Mouse (Mus musculus) MEL (cell line): ENCODE measurements around the gene Kdm5a. TPM values are rescaled to one million over a fixed set of nuclear protein-coding genes. Genes with fewer than 3 reads are reported as not detected.
A peak's percentile ranks its signal among the peaks of the same experiment; 100 is the strongest.

ENCODE experiments used
- DNase-seq: peaks from one replicate; pipeline ENCODE4 v3.0.0; 2011; ENCODE audit warnings: low read depth, low spot score
- H3K27ac ChIP-seq: 2 replicates; pipeline ENCODE4 v1.5.1; 2012; ENCODE audit warnings: low read depth, mild to moderate bottlenecking, control low read depth, low read length, moderate library complexity; ENCODE audit not compliant: control insufficient read depth
- H3K27me3 ChIP-seq, 2 experiments: fragments of 150-350 bp in 1 of 2; sonication (generic) in 1 of 2; 2 replicates each; pipeline ENCODE4 v1.6.1; 2012; ENCODE audit warnings: low read length in 2 of 2, mild to moderate bottlenecking in 2 of 2, improper control_type of control experiment in 1 of 2, moderate library complexity in 1 of 2; ENCODE audit not compliant: insufficient read depth in 2 of 2, control insufficient read depth in 1 of 2
- H3K36me3 ChIP-seq, 2 experiments: 2 replicates each; pipeline ENCODE4 v1.6.1; 2012 to 2014; ENCODE audit warnings: low read length in 2 of 2, improper control_type of control experiment in 1 of 2, inconsistent platforms in 1 of 2, mild to moderate bottlenecking in 1 of 2; ENCODE audit not compliant: insufficient read depth in 2 of 2, control insufficient read depth in 1 of 2
- H3K4me1 ChIP-seq, 2 experiments: fragments of 150-350 bp in 1 of 2; sonication (generic) in 1 of 2; 2 replicates each; pipeline ENCODE4 v1.6.1; 2012; ENCODE audit warnings: low read length in 2 of 2, improper control_type of control experiment in 1 of 2, mild to moderate bottlenecking in 1 of 2; ENCODE audit not compliant: insufficient read depth in 2 of 2, control insufficient read depth in 1 of 2
- H3K4me3 ChIP-seq, 2 experiments: fragments of 150-350 bp in 1 of 2; sonication (generic) in 1 of 2; 2 replicates each; pipeline ENCODE4 v1.5.1; 2012; ENCODE audit warnings: low read depth in 2 of 2, low read length in 2 of 2, mild to moderate bottlenecking in 2 of 2, moderate library complexity in 2 of 2, control low read depth in 1 of 2, improper control_type of control experiment in 1 of 2; ENCODE audit not compliant: control insufficient read depth in 1 of 2, insufficient read depth in 1 of 2
- H3K79me2 ChIP-seq: 2 replicates; pipeline ENCODE4 v1.6.1; 2012; ENCODE audit warnings: mild to moderate bottlenecking, low read length, moderate library complexity; ENCODE audit not compliant: control insufficient read depth, poor library complexity, insufficient read depth
- H3K9ac ChIP-seq: 2 replicates; pipeline ENCODE4 v1.6.1; 2012; ENCODE audit warnings: low read depth, mild to moderate bottlenecking, control low read depth, low read length, moderate library complexity; ENCODE audit not compliant: control insufficient read depth, poor library complexity, severe bottlenecking
- H3K9me3 ChIP-seq: fragments of 150-350 bp; sonication (generic); replicated peaks from 2 replicates; pipeline ENCODE4 v1.6.1; 2012; ENCODE audit warnings: mild to moderate bottlenecking, low read length, improper control_type of control experiment, moderate library complexity; ENCODE audit not compliant: insufficient read depth
- BHLHE40 ChIP-seq: IDR thresholded peaks from 2 replicates; pipeline ENCODE4 v1.6.1; 2012; ENCODE audit warnings: low read depth, mild to moderate bottlenecking, inconsistent platforms, low read length, improper control_type of control experiment, borderline replicate concordance
- CTCF ChIP-seq, 3 experiments: IDR thresholded peaks in 2 of 3; conservative IDR thresholded peaks in 1 of 3; 2 replicates each; pipeline ENCODE4 v1.5.1; 2011 to 2012; ENCODE audit warnings: low read length in 3 of 3, low read depth in 2 of 3, mild to moderate bottlenecking in 2 of 3, improper control_type of control experiment in 1 of 3, inconsistent platforms in 1 of 3, mixed read lengths in 1 of 3, moderate library complexity in 1 of 3; ENCODE audit not compliant: control insufficient read depth in 1 of 3, insufficient read depth in 1 of 3, poor library complexity in 1 of 3, severe bottlenecking in 1 of 3
- ETS1 ChIP-seq: IDR thresholded peaks from 2 replicates; pipeline ENCODE4 v1.6.1; 2012; ENCODE audit warnings: low read depth, mild to moderate bottlenecking, inconsistent platforms, low read length, improper control_type of control experiment, moderate library complexity
- GABPA ChIP-seq: IDR thresholded peaks from 2 replicates; pipeline ENCODE4 v1.6.1; 2012; ENCODE audit warnings: low read depth, mild to moderate bottlenecking, inconsistent platforms, low read length, improper control_type of control experiment, moderate library complexity
- HCFC1 ChIP-seq: IDR thresholded peaks from 2 replicates; pipeline ENCODE4 v1.6.1; 2012; ENCODE audit warnings: low read depth, mild to moderate bottlenecking, inconsistent platforms, low read length, improper control_type of control experiment, moderate library complexity
- JUND ChIP-seq: IDR thresholded peaks from 2 replicates; pipeline ENCODE4 v1.6.1; 2011; ENCODE audit warnings: low read depth, mild to moderate bottlenecking, improper control_type of control experiment, low read length
- KAT2A ChIP-seq: conservative IDR thresholded peaks from 2 replicates; pipeline ENCODE4 v1.6.1; 2012; ENCODE audit warnings: low read depth, low read length, improper control_type of control experiment, inconsistent platforms
- MAFK ChIP-seq: IDR thresholded peaks from 2 replicates; pipeline ENCODE4 v1.6.1; 2011; ENCODE audit warnings: low read depth, mild to moderate bottlenecking, low read length, improper control_type of control experiment, borderline replicate concordance
- MAZ ChIP-seq: IDR thresholded peaks from 2 replicates; pipeline ENCODE4 v1.6.1; 2012; ENCODE audit warnings: low read depth, mild to moderate bottlenecking, inconsistent platforms, low read length, improper control_type of control experiment
- MXI1 ChIP-seq: IDR thresholded peaks from 2 replicates; pipeline ENCODE4 v1.6.1; 2011; ENCODE audit warnings: mild to moderate bottlenecking, low read depth, low read length, improper control_type of control experiment
- MYB ChIP-seq: IDR thresholded peaks from 2 replicates; pipeline ENCODE4 v1.6.1; 2011; ENCODE audit warnings: mild to moderate bottlenecking, low read depth, low read length, improper control_type of control experiment
- POLR2A ChIP-seq, 2 experiments: IDR thresholded peaks; 2 replicates each; pipeline ENCODE4 v1.6.1; 2011 to 2012; ENCODE audit warnings: low read length in 2 of 2, mild to moderate bottlenecking in 2 of 2, control low read depth in 1 of 2, improper control_type of control experiment in 1 of 2, low read depth in 1 of 2, moderate library complexity in 1 of 2; ENCODE audit not compliant: control insufficient read depth in 1 of 2, insufficient read depth in 1 of 2, poor library complexity in 1 of 2
- RCOR1 ChIP-seq: IDR thresholded peaks from 2 replicates; pipeline ENCODE4 v1.6.1; 2012; ENCODE audit warnings: low read depth, mild to moderate bottlenecking, inconsistent platforms, low read length, improper control_type of control experiment
- SMC3 ChIP-seq: IDR thresholded peaks from 2 replicates; pipeline ENCODE4 v1.6.1; 2011; ENCODE audit warnings: low read depth, low read length, improper control_type of control experiment
- TBP ChIP-seq: IDR thresholded peaks from 2 replicates; pipeline ENCODE4 v1.8.0; 2011; ENCODE audit warnings: low read depth, low read length, improper control_type of control experiment
- TCF12 ChIP-seq: IDR thresholded peaks from 2 replicates; pipeline ENCODE4 v1.6.1; 2014; ENCODE audit warnings: low read depth, mild to moderate bottlenecking, inconsistent platforms, low read length, improper control_type of control experiment, moderate library complexity
- UBTF ChIP-seq: IDR thresholded peaks from 2 replicates; pipeline ENCODE4 v1.6.1; 2012; ENCODE audit warnings: low read depth, mild to moderate bottlenecking, inconsistent platforms, low read length, improper control_type of control experiment, moderate library complexity, borderline replicate concordance; ENCODE audit not compliant: insufficient read depth
- USF1 ChIP-seq: IDR thresholded peaks from 2 replicates; pipeline ENCODE4 v1.6.1; 2014; ENCODE audit warnings: low read depth, mild to moderate bottlenecking, inconsistent platforms, low read length, improper control_type of control experiment, moderate library complexity
- USF2 ChIP-seq, 2 experiments: IDR thresholded peaks; 2 replicates each; pipeline ENCODE4 v1.6.1; 2011 to 2012; ENCODE audit warnings: improper control_type of control experiment in 2 of 2, low read length in 2 of 2, borderline replicate concordance in 1 of 2, inconsistent platforms in 1 of 2, low read depth in 1 of 2, mild to moderate bottlenecking in 1 of 2; ENCODE audit not compliant: insufficient read depth in 1 of 2
- ZKSCAN1 ChIP-seq: IDR thresholded peaks from 2 replicates; pipeline ENCODE4 v1.6.1; 2012; ENCODE audit warnings: low read depth, mild to moderate bottlenecking, inconsistent platforms, low read length, improper control_type of control experiment, moderate library complexity
- ZMIZ1 ChIP-seq: IDR thresholded peaks from 2 replicates; pipeline ENCODE4 v1.6.1; 2012; ENCODE audit warnings: low read depth, mild to moderate bottlenecking, inconsistent platforms, low read length, improper control_type of control experiment, moderate library complexity
- polyA plus RNA-seq, 2 experiments: library from polyadenylated mRNA; stranded (reverse) in 1 of 2; unstranded in 1 of 2; fragments of >175 nt in 1 of 2; fragments of >200 nt in 1 of 2; gene quantifications; 2 replicates each; pipeline versions ENCODE4 v1.2.1 to v1.2.4; 2012; ENCODE audit warnings: low replicate concordance in 2 of 2, low read depth in 1 of 2; ENCODE audit not compliant: insufficient read length in 2 of 2, insufficient read depth in 1 of 2, missing spikeins in 1 of 2
- total RNA-seq: library from RNA; depleted of rRNA; stranded (reverse); fragments of 300-350 nt; gene quantifications from 2 replicates; pipeline ENCODE4 v1.2.3, GENCODE M21; 2012

Gene Kdm5a
- total and polyA plus RNA-seq, 3 experiments: 45.7 to 303 (median 121) TPM

DNA sequence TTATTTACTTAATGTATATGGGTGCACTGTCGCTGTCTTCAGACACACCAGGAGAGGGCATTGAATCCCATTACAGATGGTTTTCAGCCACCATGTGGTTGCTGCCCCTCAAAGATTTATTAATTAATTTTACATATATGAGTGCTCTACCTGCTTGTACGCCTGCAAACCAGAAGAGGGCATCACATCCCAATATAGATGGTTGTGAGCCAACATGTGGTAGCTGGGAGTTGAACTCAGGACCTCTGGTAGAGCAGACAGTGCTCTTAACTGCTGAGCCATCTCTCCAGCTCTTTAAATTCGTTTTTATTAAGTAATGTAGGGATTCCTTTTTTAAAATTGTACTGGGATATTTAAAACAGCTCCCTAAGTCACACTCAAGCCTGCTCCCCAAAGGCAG, 105.3 kb downstream of the Kdm5a start:
- Histone ChIP-seq H3K9ac (no peak overlapping the region), H3K9me3 (no peaks in the 10 kb centered on the region), H3K79me2 (peaks cover 47% of the 10 kb centered on the region), H3K36me3 (peaks cover 2 to 53% of the 10 kb centered on the region in 2 experiments; a peak in 3 of 4 replicates), H3K27me3 (no peaks in the 10 kb centered on the region), H3K4me1 (peaks cover 25 to 65% of the 10 kb centered on the region in 2 experiments), H3K27ac (no peak overlapping the region), H3K4me3 (no peak overlapping the region)
- DNase-seq: peak; percentile 60
- TF ChIP-seq MAZ: no peak
- TF ChIP-seq SMC3: 0 out of 2 replicates have a peak, but pooled peaks have one; percentile 17
- no peak for TF ChIP-seq TCF12
- TF ChIP-seq CTCF (IDR thresholded peaks at IDR 0.05 in 2 of 3, conservative IDR thresholded peaks at IDR 0.05 in 1 of 3; ENCODE audit: control insufficient read depth in 1 of 3, insufficient read depth in 1 of 3, low read depth in 2 of 3, low read length in 3 of 3, poor library complexity in 1 of 3, severe bottlenecking in 1 of 3): peak in 2 of 3 experiments; percentile 20 to 46; a peak in 3 of 6 replicates
- no peak for TF ChIP-seq MYB
- no peak for TF ChIP-seq KAT2A

GRCm38 (mm10) chr6:120469770-120470169, 105.8 kb downstream of the Kdm5a start:
- Histone ChIP-seq H3K27me3 (no peaks in the 10 kb centered on the region), H3K9me3 (no peaks in the 10 kb centered on the region), H3K79me2 (peaks cover 42% of the 10 kb centered on the region), H3K9ac (no peak overlapping the region), H3K27ac (no peak overlapping the region), H3K4me3 (no peak overlapping the region), H3K4me1 (peaks cover 22 to 61% of the 10 kb centered on the region in 2 experiments), H3K36me3 (peaks cover 2 to 48% of the 10 kb centered on the region in 2 experiments; a peak in 3 of 4 replicates)
- peak; percentile 51 for DNase-seq
- no peak for TF ChIP-seq JUND
- no peak for TF ChIP-seq RCOR1
- TF ChIP-seq ETS1: no peak
- TF ChIP-seq USF1: no peak
- TF ChIP-seq HCFC1: no peak
- TF ChIP-seq TBP: no peak
- TF ChIP-seq USF2 (IDR thresholded peaks at IDR 0.05; ENCODE audit: borderline replicate concordance in 1 of 2, insufficient read depth in 1 of 2, low read depth in 1 of 2, low read length in 2 of 2): no peak
- TF ChIP-seq POLR2A (IDR thresholded peaks at IDR 0.05; ENCODE audit: control insufficient read depth in 1 of 2, insufficient read depth in 1 of 2, low read depth in 1 of 2, low read length in 2 of 2, poor library complexity in 1 of 2): no peak
- TF ChIP-seq MAZ: no peak
- no peak for TF ChIP-seq BHLHE40
- TF ChIP-seq UBTF: no peak
- TF ChIP-seq KAT2A: no peak
- TF ChIP-seq TCF12: no peak
- TF ChIP-seq ZMIZ1: no peak
- TF ChIP-seq MXI1: no peak
- TF ChIP-seq MAFK: no peak
- no peak for TF ChIP-seq GABPA
- TF ChIP-seq ZKSCAN1: no peak
